Mouse (Mus musculus): Measurements from ENCODE around the gene Zc3h14.

DNA sequence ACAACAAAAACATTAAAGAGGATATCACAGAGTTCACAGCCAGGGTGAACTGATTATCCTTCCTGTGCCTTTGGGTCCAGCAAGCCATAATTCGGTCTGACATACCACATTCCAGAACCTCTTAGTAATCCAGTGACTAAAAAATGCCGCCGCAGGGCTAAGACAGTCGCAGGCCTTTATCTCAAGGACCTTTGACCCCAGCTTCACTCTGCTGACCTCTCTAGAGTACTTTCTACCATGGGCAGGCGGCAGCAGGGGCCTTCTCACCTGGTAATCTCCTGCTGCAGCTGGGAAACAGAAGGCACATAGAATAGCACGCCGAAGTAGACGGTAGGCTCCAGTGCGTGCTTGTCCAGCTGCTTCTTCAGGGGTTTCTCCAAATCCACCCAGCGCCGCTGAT is 32.0 kb upstream of the Zc3h14 start:
- TF ChIP-seq POLR2A (IDR thresholded peaks at IDR 0.05; ENCODE audit: control insufficient read depth, extremely low read depth, insufficient read depth, low read length, poor library complexity) = no peak
- TF ChIP-seq CTCF (IDR thresholded peaks at IDR 0.05; ENCODE audit: borderline replicate concordance, control insufficient read depth, extremely low read depth, insufficient read depth, low read length, poor library complexity) = no peak
